Mouse (Mus musculus) megakaryocyte, embryonic 14.5 days (primary cell): ENCODE results near the gene Socs2.

Source experiments
- FLI1 ChIP-seq: IDR thresholded peaks from 2 replicates; pipeline ENCODE4 v1.6.1; 2012; ENCODE audit warnings: low read length, inconsistent platforms, mixed read lengths
- GATA1 ChIP-seq: IDR thresholded peaks from 3 replicates; pipeline ENCODE4 v1.6.1; 2012; ENCODE audit warnings: mixed read lengths, low read length, inconsistent platforms, borderline replicate concordance

GRCm38 (mm10) chr10:95407541-95408160, 9.3 kb downstream of the Socs2 start:
- TF ChIP-seq GATA1 (no peak), FLI1 (no peak)
